Mouse (Mus musculus) embryonic facial prominence, embryonic 11.5 days (tissue): ENCODE measurements around the gene Camk1. TPM values are rescaled to one million over a fixed set of nuclear protein-coding genes. Genes with fewer than 3 reads are reported as not detected.
"Not testable (repeated sequence)": the region's sequence is repeated elsewhere in the genome, so short reads cannot be mapped to it uniquely, and the experiment has no call there.

Source experiments
- ATAC-seq: fragments of 200-750 bp; cut with Nextera tagmentation; replicated peaks from 2 replicates; pipeline ENCODE4 v1.8.0; 2017; ENCODE audit warnings: low read depth; ENCODE audit not compliant: insufficient number of reproducible peaks, low FRiP score, low TSS enrichment
- DNase-seq: peaks from one replicate; pipeline ENCODE4 v3.0.0-alpha.2; 2015; ENCODE audit warnings: low spot score
- H3K27ac ChIP-seq: fragments of 300-500 bp; sonication (generic); replicated peaks from 2 replicates; pipeline ENCODE4 v1.5.1; 2014; ENCODE audit warnings: mild to moderate bottlenecking, low read depth, low read length, control low read depth
- H3K27me3 ChIP-seq: fragments of 300-500 bp; sonication (generic); 2 replicates; pipeline ENCODE4 v1.6.1; 2014; ENCODE audit warnings: mild to moderate bottlenecking, low read length, moderate library complexity, mixed read lengths; ENCODE audit not compliant: control insufficient read depth, insufficient read depth
- H3K36me3 ChIP-seq: fragments of 300-500 bp; sonication (generic); replicated peaks from 2 replicates; pipeline ENCODE4 v1.6.1; 2014; ENCODE audit warnings: low read depth, mild to moderate bottlenecking, low read length, moderate library complexity, mixed read lengths; ENCODE audit not compliant: control insufficient read depth, insufficient read depth
- H3K4me1 ChIP-seq: fragments of 300-500 bp; sonication (generic); 2 replicates; pipeline ENCODE4 v1.6.1; 2014; ENCODE audit warnings: low read length, mixed read lengths; ENCODE audit not compliant: control insufficient read depth, insufficient read depth
- H3K4me2 ChIP-seq: fragments of 300-500 bp; sonication (generic); 2 replicates; pipeline ENCODE4 v1.6.1; 2014; ENCODE audit warnings: low read depth, mild to moderate bottlenecking, control low read depth, low read length, moderate library complexity
- H3K4me3 ChIP-seq: fragments of 300-500 bp; sonication (generic); 2 replicates; pipeline ENCODE4 v1.5.1; 2014; ENCODE audit warnings: low read depth, low read length, control low read depth
- H3K9ac ChIP-seq: fragments of 300-500 bp; sonication (generic); replicated peaks from 2 replicates; pipeline ENCODE4 v1.6.1; 2014; ENCODE audit warnings: mild to moderate bottlenecking, control low read depth, low read length
- H3K9me3 ChIP-seq: fragments of 300-500 bp; sonication (generic); replicated peaks from 2 replicates; pipeline ENCODE4 v1.6.1; 2016; ENCODE audit warnings: mild to moderate bottlenecking, low read length, inconsistent platforms, mixed read lengths; ENCODE audit not compliant: control insufficient read depth
- WGBS: fragments of 180-500 bp; shearing (Covaris S2); extraction: QIAGEN DNeasy Blood & Tissue Kit; methylation state at CpG from one replicate; pipeline ENCODE4 v1.1.7; 2014; 5-methylcytosine and 5-hydroxymethylcytosine counted together
- polyA plus RNA-seq: library from polyadenylated mRNA; unstranded; fragments of >200 nt; fragmentation: Nextera tagmentation; extraction: Ambion mirVana; gene quantifications from 2 replicates; pipeline ENCODE4 v1.2.1, GENCODE M21; 2014

The Camk1 gene
- polyA plus RNA-seq, 1 experiment from 2014 or later, result 73.5 TPM

- WGBS, result 81% methylated on average over 8 of the region's 8 CpGs
- Histone ChIP-seq H3K36me3 (peaks cover 2% of the 10 kb centered on the region), H3K4me2 (no peak overlapping the region), H3K27me3 (no peaks in the 10 kb centered on the region), H3K9ac (no peak overlapping the region), H3K4me3 (no peak overlapping the region), H3K9me3 (no peaks in the 10 kb centered on the region), H3K27ac (no peak overlapping the region), H3K4me1 (no peaks in the 10 kb centered on the region)
- DNase-seq, result no peak
- ATAC-seq, result no peak
These were observed 6.7 kb downstream of the Camk1 start for GRCm38 (mm10) chr6:113336852-113337620.

GRCm38 (mm10) chr6:113334216-113334615 is 9.6 kb downstream of the Camk1 start:
- Histone ChIP-seq H3K27ac (no peak overlapping the region), H3K9ac (no peak overlapping the region), H3K4me3 (no peak overlapping the region), H3K9me3 (no peaks in the 10 kb centered on the region), H3K4me2 (no peak overlapping the region), H3K4me1 (no peaks in the 10 kb centered on the region), H3K36me3 (peaks cover 2% of the 10 kb centered on the region), H3K27me3 (no peaks in the 10 kb centered on the region)
- DNase-seq (no peak), ATAC-seq (no peak)
- WGBS, result 84% methylated on average over 6 of the region's 6 CpGs

- no peak overlapping the region for H3K9ac ChIP-seq
- H3K27me3 ChIP-seq, result no peaks in the 10 kb centered on the region
- no peak overlapping the region for H3K27ac ChIP-seq
- ATAC-seq, result no peak
- WGBS, result 85% methylated on average over 14 of the region's 14 CpGs
- H3K36me3 ChIP-seq, result peaks cover 2% of the 10 kb centered on the region
- H3K9me3 ChIP-seq, result no peaks in the 10 kb centered on the region
- no peaks in the 10 kb centered on the region for H3K4me1 ChIP-seq
- no peak for DNase-seq
- no peak overlapping the region for H3K4me3 ChIP-seq
- H3K4me2 ChIP-seq, result no peak overlapping the region
These were observed 10.4 kb downstream of the Camk1 start for GRCm38 (mm10) chr6:113333137-113333950.

GRCm38 (mm10) chr6:113332734-113333133 is 11.1 kb downstream of the Camk1 start:
- not testable (repeated sequence) for H3K27ac ChIP-seq, H3K27me3 ChIP-seq, H3K9me3 ChIP-seq, H3K4me1 ChIP-seq, ATAC-seq, DNase-seq, H3K4me2 ChIP-seq, H3K9ac ChIP-seq, H3K36me3 ChIP-seq, H3K4me3 ChIP-seq
- 75% methylated on average over 6 of the region's 6 CpGs for WGBS

GRCm38 (mm10) chr6:113331721-113332120 is 12.1 kb downstream of the Camk1 start:
- WGBS, result 92% methylated on average over 11 of the region's 11 CpGs
- Histone ChIP-seq H3K36me3 (peaks cover 2% of the 10 kb centered on the region), H3K27me3 (no peaks in the 10 kb centered on the region)

GRCm38 (mm10) chr6:113330547-113330946 is 13.2 kb downstream of the Camk1 start:
- WGBS, result 39% methylated on average over 2 of the region's 2 CpGs
- Histone ChIP-seq H3K27ac (no peak overlapping the region), H3K9ac (no peak overlapping the region), H3K4me2 (no peak overlapping the region), H3K27me3 (no peaks in the 10 kb centered on the region), H3K4me1 (no peaks in the 10 kb centered on the region), H3K9me3 (no peaks in the 10 kb centered on the region), H3K4me3 (no peak overlapping the region), H3K36me3 (peaks cover 2% of the 10 kb centered on the region)
- DNase-seq (no peak), ATAC-seq (no peak)

More at GRCm38 (mm10) chr6:113331721-113332120, 12.1 kb downstream of the Camk1 start:
- Histone ChIP-seq H3K9me3 (no peaks in the 10 kb centered on the region), H3K4me1 (no peaks in the 10 kb centered on the region), H3K4me3 (no peak overlapping the region), H3K27ac (no peak overlapping the region), H3K9ac (no peak overlapping the region), H3K4me2 (no peak overlapping the region)
- DNase-seq (no peak), ATAC-seq (no peak)

- H3K9ac ChIP-seq, result no peak overlapping the region
- H3K4me1 ChIP-seq, result no peaks in the 10 kb centered on the region
- H3K4me3 ChIP-seq, result no peak overlapping the region
- no peaks in the 10 kb centered on the region for H3K27me3 ChIP-seq
- no peak overlapping the region for H3K4me2 ChIP-seq
- ATAC-seq (no peak), DNase-seq (no peak)
- 87% methylated on average over 1 of the region's 1 CpGs for WGBS
- H3K27ac ChIP-seq, result no peak overlapping the region
- peaks cover 1% of the 10 kb centered on the region; the same call in 1 of the 2 replicates for H3K36me3 ChIP-seq
- H3K9me3 ChIP-seq, result no peaks in the 10 kb centered on the region
These were observed 14.4 kb downstream of the Camk1 start for GRCm38 (mm10) chr6:113329396-113329795.
